Mouse (Mus musculus) erythroblast, embryonic 14.5 days (primary cell): Measurements from ENCODE around the gene Tatdn3. TPM values are rescaled to one million over a fixed set of nuclear protein-coding genes. Genes with fewer than 3 reads are reported as not detected.

ENCODE experiments used
- H3K27me3 ChIP-seq: 2 replicates; pipeline ENCODE4 v1.6.1; 2012; ENCODE audit warnings: inconsistent platforms; ENCODE audit not compliant: control insufficient read depth
- H3K36me3 ChIP-seq: 2 replicates; pipeline ENCODE4 v1.6.1; 2012; ENCODE audit warnings: mild to moderate bottlenecking, inconsistent platforms; ENCODE audit not compliant: control insufficient read depth
- H3K4me1 ChIP-seq: 2 replicates; pipeline ENCODE4 v1.6.1; 2012; ENCODE audit warnings: inconsistent platforms; ENCODE audit not compliant: control insufficient read depth
- H3K4me3 ChIP-seq: replicated peaks from 2 replicates; pipeline ENCODE3; 2012; ENCODE audit warnings: moderate library complexity, mild to moderate bottlenecking, inconsistent platforms
- H3K9me3 ChIP-seq: 2 replicates; pipeline ENCODE4 v1.6.1; 2012; ENCODE audit warnings: low read length, inconsistent platforms, mixed read lengths; ENCODE audit not compliant: control insufficient read depth
- GATA1 ChIP-seq: IDR thresholded peaks from 2 replicates; pipeline ENCODE4 v1.6.1; 2012; ENCODE audit warnings: low read length, inconsistent platforms, mixed read lengths
- TAL1 ChIP-seq: IDR thresholded peaks from 3 replicates; pipeline ENCODE4 v1.6.1; 2012; ENCODE audit warnings: low read length, inconsistent platforms, mixed read lengths
- polyA plus RNA-seq: library from polyadenylated mRNA; stranded (reverse); fragments of >175 nt; gene quantifications from 2 replicates; pipeline ENCODE4 v1.2.3, GENCODE M21; 2012

Gene Tatdn3
- polyA plus RNA-seq, 1 experiment: 0.04 TPM

- no peaks in the 10 kb centered on the region for H3K27me3 ChIP-seq
- no peaks in the 10 kb centered on the region for H3K4me1 ChIP-seq
- H3K4me3 ChIP-seq: no peak overlapping the region
- peaks cover 66% of the 10 kb centered on the region for H3K36me3 ChIP-seq
- TF ChIP-seq GATA1: no peak
- no peak for TF ChIP-seq TAL1
- H3K9me3 ChIP-seq: no peaks in the 10 kb centered on the region
Measured at GRCm38 (mm10) chr1:191008707-191009106, 54.0 kb downstream of the Tatdn3 start.

DNA sequence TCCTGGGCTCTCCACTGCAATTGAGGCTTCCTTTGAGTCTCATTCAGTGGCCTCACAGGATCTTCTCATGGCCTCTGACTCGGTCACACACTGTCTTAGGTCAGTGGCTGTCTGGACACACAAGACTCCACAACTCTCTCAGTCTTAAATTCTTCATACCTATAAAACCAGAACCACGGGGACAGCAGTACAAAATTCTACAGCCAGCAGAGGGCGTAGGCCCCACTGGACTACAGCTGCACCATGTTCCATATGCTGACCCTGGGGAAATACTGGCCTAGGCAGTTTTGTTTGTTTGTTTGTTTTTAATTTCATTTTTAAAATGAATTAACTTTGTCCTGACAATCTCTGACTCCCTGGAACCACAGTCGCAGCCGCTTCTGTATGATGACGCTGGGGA is 60.5 kb downstream of the Tatdn3 start:
- no peak for TF ChIP-seq GATA1
- TF ChIP-seq TAL1: no peak
- no peaks in the 10 kb centered on the region for H3K4me1 ChIP-seq
- no peak overlapping the region for H3K4me3 ChIP-seq
- H3K9me3 ChIP-seq: peaks cover 7% of the 10 kb centered on the region
- H3K27me3 ChIP-seq: no peaks in the 10 kb centered on the region
- H3K36me3 ChIP-seq: peaks cover 14% of the 10 kb centered on the region

DNA sequence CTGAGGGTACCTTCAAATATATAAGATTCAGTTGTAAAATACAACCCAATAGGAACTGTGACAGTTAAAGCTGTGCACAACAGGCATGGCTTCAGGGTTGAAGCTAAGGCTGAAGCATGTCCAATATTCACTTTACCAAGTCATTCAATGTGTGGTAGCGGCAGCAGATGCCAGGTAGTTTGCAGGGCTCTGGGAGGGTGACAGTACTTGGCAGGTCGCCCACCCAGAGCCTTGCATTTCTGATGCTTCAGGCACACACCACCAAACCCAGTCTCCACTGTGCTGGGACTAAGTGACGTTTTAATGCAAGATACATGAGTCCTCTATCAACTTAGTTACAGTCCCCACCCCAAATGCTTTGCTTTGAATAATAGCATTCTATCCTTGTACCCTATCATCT is 62.0 kb downstream of the Tatdn3 start:
- Histone ChIP-seq H3K4me3 (no peak overlapping the region), H3K9me3 (peaks cover 7% of the 10 kb centered on the region), H3K27me3 (no peaks in the 10 kb centered on the region), H3K36me3 (peaks cover 12% of the 10 kb centered on the region), H3K4me1 (no peaks in the 10 kb centered on the region)
- TF ChIP-seq GATA1: no peak
- no peak for TF ChIP-seq TAL1

- Histone ChIP-seq H3K27me3 (no peaks in the 10 kb centered on the region), H3K9me3 (peaks cover 7% of the 10 kb centered on the region), H3K4me3 (no peak overlapping the region), H3K36me3 (no peaks in the 10 kb centered on the region), H3K4me1 (no peaks in the 10 kb centered on the region)
- TF ChIP-seq GATA1 (no peak), TAL1 (no peak)
Measured at GRCm38 (mm10) chr1:190998027-190998426, 64.7 kb downstream of the Tatdn3 start.

- TF ChIP-seq TAL1: no peak
- no peak for TF ChIP-seq GATA1
- H3K36me3 ChIP-seq: no peaks in the 10 kb centered on the region
- no peaks in the 10 kb centered on the region for H3K4me1 ChIP-seq
- peaks cover 7% of the 10 kb centered on the region for H3K9me3 ChIP-seq
- H3K27me3 ChIP-seq: no peaks in the 10 kb centered on the region
- no peak overlapping the region for H3K4me3 ChIP-seq
Measured at GRCm38 (mm10) chr1:190996346-190996877, 66.3 kb downstream of the Tatdn3 start.

Other genes starting within 250 kb of the Tatdn3 start
- 0.06 and 0.08 TPM in 2 replicates for gene Rps6kc1, start 151.2 kb downstream of the Tatdn3 start, polyA plus RNA-seq
- 0.15 and 0.29 TPM in 2 replicates for gene Angel2, start 137.8 kb downstream of the Tatdn3 start, polyA plus RNA-seq
- gene Vash2, start 83.6 kb downstream of the Tatdn3 start, polyA plus RNA-seq: 0.11 TPM in 1 of 2 replicates, not detected in the other
- 0.15 and 0.27 TPM in 2 replicates for gene Flvcr1, start 36.8 kb downstream of the Tatdn3 start, polyA plus RNA-seq
- not detected in 2 replicates for gene Spata45, start 26.3 kb downstream of the Tatdn3 start, polyA plus RNA-seq
- gene Nsl1, start 80 bp upstream of the Tatdn3 start, polyA plus RNA-seq: 1.4 and 3.2 TPM in 2 replicates
- 0.14 TPM in 1 of 2 replicates, not detected in the other for gene Batf3, start 34.9 kb upstream of the Tatdn3 start, polyA plus RNA-seq
- not detected in 2 replicates for gene Fam71a, start 101.9 kb upstream of the Tatdn3 start, polyA plus RNA-seq
- gene Atf3, start 155.1 kb upstream of the Tatdn3 start, polyA plus RNA-seq: 0.16 and 0.27 TPM in 2 replicates